In genomic region chr19:44299078-44299477, GRCm38 (mm10) we compare ENCODE assay signal across 10 mouse cellular contexts. TPM values are rescaled to one million over a fixed set of nuclear protein-coding genes. Genes with fewer than 3 reads are reported as not detected.
DNase-seq lines count a peak whose midpoint lies in the region; ATAC-seq and TF ChIP-seq lines count a peak whose summit lies in the region.
"Had no signal": no experiment of that assay in that cellular context is flagged by ENCODE, and none has a peak within 500 bp of the region (broad histone marks: within the 10 kb centered on the region; RNA-seq: fewer than 3 reads in every experiment).

No protein-coding gene starts in this region.

- no peak overlapping the region for H3K27ac ChIP-seq in kidney, postnatal 0 days
- no peak overlapping the region for H3K27ac ChIP-seq in embryonic facial prominence, embryonic 14.5 days (replicated peaks; ENCODE audit: low read depth, low read length)
- peak overlapping the region; percentile 99 for H3K27ac ChIP-seq in intestine, embryonic 16.5 days (ENCODE audit: low read length)

- peaks cover 56% of the 10 kb centered on the region for H3K36me3 ChIP-seq in kidney, postnatal 0 days (ENCODE audit: insufficient read depth, low read length)
- peaks cover 92% of the 10 kb centered on the region for H3K36me3 ChIP-seq in embryonic facial prominence, embryonic 14.5 days (ENCODE audit: control insufficient read depth, insufficient read depth, low read length)
- peaks cover 35% of the 10 kb centered on the region for H3K36me3 ChIP-seq in intestine, embryonic 16.5 days (ENCODE audit: control insufficient read depth, insufficient read depth, low read length)
- H3K36me3 ChIP-seq in myocyte (ENCODE audit: control insufficient read depth, insufficient read depth): peaks cover 90% of the 10 kb centered on the region

- H3K9me3 ChIP-seq in kidney, postnatal 0 days (replicated peaks; ENCODE audit: low read length): no peaks in the 10 kb centered on the region
- H3K9me3 ChIP-seq in embryonic facial prominence, embryonic 14.5 days (ENCODE audit: control insufficient read depth, low read length): no peaks in the 10 kb centered on the region
- no peaks in the 10 kb centered on the region for H3K9me3 ChIP-seq in intestine, embryonic 16.5 days (ENCODE audit: control insufficient read depth, low read length)

- H3K4me2 ChIP-seq in kidney, postnatal 0 days (ENCODE audit: low read length): peak overlapping the region; percentile 87
- H3K4me2 ChIP-seq in embryonic facial prominence, embryonic 14.5 days (ENCODE audit: low read depth, low read length): peak overlapping the region; percentile 82
- peak overlapping the region; percentile 89 for H3K4me2 ChIP-seq in intestine, embryonic 16.5 days (ENCODE audit: low read depth, low read length)
- peak overlapping the region; percentile 99 for H3K4me2 ChIP-seq in myocyte (ENCODE audit: low read depth)

- H3ac ChIP-seq in myocyte (ENCODE audit: control insufficient read depth, insufficient read length): peak overlapping the region; percentile 13

- 76% methylated on average over 9 of the region's 9 CpGs for WGBS in kidney, postnatal 0 days
- WGBS in embryonic facial prominence, embryonic 14.5 days: 81% methylated on average over 9 of the region's 9 CpGs
- WGBS in intestine, embryonic 16.5 days: 73% methylated on average over 9 of the region's 9 CpGs

- ATAC-seq in kidney, postnatal 0 days (replicated peaks; ENCODE audit: low FRiP score, low read depth): no peak
- ATAC-seq in embryonic facial prominence, embryonic 14.5 days (ENCODE audit: low read depth): no peak
- ATAC-seq in intestine, embryonic 16.5 days: no peak
- ATAC-seq in frontal cortex, adult (ENCODE audit: low TSS enrichment): no peak

- peaks cover 99% of the 10 kb centered on the region for H3K79me2 ChIP-seq in myocyte (ENCODE audit: control insufficient read depth, insufficient read depth)

- peaks cover 37% of the 10 kb centered on the region for H3K4me1 ChIP-seq in kidney, postnatal 0 days (replicated peaks; ENCODE audit: insufficient read depth, low read length)
- peaks cover 31% of the 10 kb centered on the region for H3K4me1 ChIP-seq in embryonic facial prominence, embryonic 14.5 days (ENCODE audit: control insufficient read depth, insufficient read depth, low read length)
- H3K4me1 ChIP-seq in intestine, embryonic 16.5 days (ENCODE audit: control insufficient read depth, insufficient read depth, low read length): peaks cover 56% of the 10 kb centered on the region

- no peak overlapping the region for H3K9ac ChIP-seq in kidney, postnatal 0 days (ENCODE audit: low read depth, low read length)
- H3K9ac ChIP-seq in embryonic facial prominence, embryonic 14.5 days (ENCODE audit: low read depth, low read length): peak overlapping the region; percentile 37
- peak overlapping the region; percentile 95 for H3K9ac ChIP-seq in intestine, embryonic 16.5 days (ENCODE audit: low read depth, low read length)

- no peak overlapping the region for H3K4me3 ChIP-seq in kidney, postnatal 0 days (replicated peaks; ENCODE audit: low read depth, low read length)
- H3K4me3 ChIP-seq in embryonic facial prominence, embryonic 14.5 days (ENCODE audit: low read depth, low read length): peak overlapping the region; percentile 71; the same call in 1 of the 2 replicates
- peak overlapping the region; percentile 85 for H3K4me3 ChIP-seq in intestine, embryonic 16.5 days (ENCODE audit: low read length)
- H3K4me3 ChIP-seq in myocyte: peak overlapping the region; percentile 100

- TF ChIP-seq CTCF in kidney, postnatal 0 days (IDR thresholded peaks at IDR 0.05; ENCODE audit: low read depth): no peak

- DNase-seq in kidney, postnatal 0 days (ENCODE audit: low spot score): no peak
- no peak for DNase-seq in kidney, adult 11 months
- DNase-seq in embryonic facial prominence, embryonic 14.5 days (ENCODE audit: low spot score): no peak
- DNase-seq in urinary bladder, postnatal 14 days (ENCODE audit: low spot score): no peak
- DNase-seq in layer of hippocampus, adult 18-20 months (ENCODE audit: low spot score in 2 of 2): no peak
- DNase-seq: kidney, postnatal 14 days; retina, postnatal 1 day had no signal

- no peaks in the 10 kb centered on the region for H3K27me3 ChIP-seq in kidney, postnatal 0 days (ENCODE audit: insufficient read depth, low read length)
- H3K27me3 ChIP-seq in embryonic facial prominence, embryonic 14.5 days (replicated peaks; ENCODE audit: control insufficient read depth, insufficient read depth, low read length): no peaks in the 10 kb centered on the region
- no peaks in the 10 kb centered on the region for H3K27me3 ChIP-seq in intestine, embryonic 16.5 days (replicated peaks; ENCODE audit: control insufficient read depth, insufficient read depth, low read length)
- H3K27me3 ChIP-seq in myocyte (ENCODE audit: control insufficient read depth, insufficient read depth, insufficient read length): no peaks in the 10 kb centered on the region

- TF ChIP-seq POLR2A in myocyte (IDR thresholded peaks at IDR 0.05; ENCODE audit: insufficient read length, low read depth): peak; percentile 38

TF ChIP-seq in myocyte, 11 proteins besides CTCF, POLR2A, EP300 and RAD21:
- TF ChIP-seq POLR2AphosphoS2 (IDR thresholded peaks at IDR 0.05; ENCODE audit: insufficient read length, low read depth) (no peak), REST (IDR thresholded peaks at IDR 0.05; ENCODE audit: insufficient read depth, insufficient read length) (no peak), SRF (IDR thresholded peaks at IDR 0.05; ENCODE audit: control insufficient read depth, insufficient read length, low read depth) (no peak), CEBPB (IDR thresholded peaks at IDR 0.05; ENCODE audit: insufficient read depth, poor library complexity, severe bottlenecking) (no peak), MAX (IDR thresholded peaks at IDR 0.05; ENCODE audit: low read depth) (no peak), TCF12 (IDR thresholded peaks at IDR 0.05; ENCODE audit: insufficient read depth, poor library complexity, severe bottlenecking) (no peak), E2F4 (IDR thresholded peaks at IDR 0.05; ENCODE audit: insufficient read depth) (no peak), USF1 (IDR thresholded peaks at IDR 0.05; ENCODE audit: low read depth) (no peak), MYOD1 (IDR thresholded peaks at IDR 0.05; ENCODE audit: control insufficient read depth in 1 of 3, insufficient read length in 2 of 3, low read depth in 2 of 3) (no peak), TCF3 (IDR thresholded peaks at IDR 0.05; ENCODE audit: insufficient read length, low read depth) (no peak), MYOG (IDR thresholded peaks at IDR 0.05; ENCODE audit: control insufficient read depth in 1 of 3, insufficient read depth in 1 of 3, insufficient read length in 2 of 3, low read depth in 2 of 3) (no peak)

RNA-seq across cellular contexts. Expression of gene Scd2, which starts 5.6 kb away (rescaled TPM):
- 78.4 and 81.1 TPM in 2 replicates for polyA plus RNA-seq in kidney, postnatal 0 days (2015; fragmentation: Nextera tagmentation; extraction: Ambion mirVana)
- polyA plus RNA-seq in embryonic facial prominence, embryonic 14.5 days (2014; fragmentation: Nextera tagmentation; extraction: Ambion mirVana): 212 and 224 TPM in 2 replicates
- polyA plus RNA-seq in intestine, embryonic 16.5 days (2015; fragmentation: Nextera tagmentation; extraction: Ambion mirVana): 452 and 553 TPM in 2 replicates
- 868 TPM for polyA plus RNA-seq in myocyte (2012; fragmentation: generic; extraction: Trizol)
- total RNA-seq in layer of hippocampus, adult 18-20 months (2021): 100 to 1,000 TPM; 656 to 658 TPM

RNA-seq across cellular contexts. Expression of gene Scd4, which starts 33.8 kb away (rescaled TPM):
- polyA plus RNA-seq in kidney, postnatal 0 days (2015; fragmentation: Nextera tagmentation; extraction: Ambion mirVana): 0.12 and 0.18 TPM in 2 replicates
- 0.37 and 0.51 TPM in 2 replicates for polyA plus RNA-seq in embryonic facial prominence, embryonic 14.5 days (2014; fragmentation: Nextera tagmentation; extraction: Ambion mirVana)
- 0.09 and 0.22 TPM in 2 replicates for polyA plus RNA-seq in intestine, embryonic 16.5 days (2015; fragmentation: Nextera tagmentation; extraction: Ambion mirVana)
- 0.16 TPM for polyA plus RNA-seq in myocyte (2012; fragmentation: generic; extraction: Trizol)
- total RNA-seq in layer of hippocampus, adult 18-20 months (2021): 1 to 10 TPM; 2.2 to 2.4 TPM
